8 mouse cellular contexts compared by ENCODE assay signal in the genomic region with DNA sequence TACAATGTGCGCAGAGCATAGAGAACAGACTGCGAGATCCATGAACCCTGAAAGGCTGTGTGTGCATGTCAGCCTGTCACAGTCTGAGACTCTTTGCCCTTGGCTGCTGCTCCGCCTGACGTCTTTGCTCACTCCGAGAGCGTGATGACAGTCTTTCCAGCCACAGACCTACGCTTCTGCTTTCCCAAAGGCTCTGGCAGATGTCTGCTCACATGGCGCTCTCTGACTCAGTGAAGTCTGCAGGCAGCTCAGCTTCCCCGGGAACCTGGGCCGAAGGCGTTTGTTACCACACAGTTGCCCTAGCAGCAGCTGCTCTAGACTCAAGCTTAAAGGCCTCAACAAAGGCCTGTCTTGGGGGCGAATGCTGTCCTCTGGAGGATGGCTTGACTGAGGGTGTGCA. TPM values are rescaled to one million over a fixed set of nuclear protein-coding genes. Genes with fewer than 3 reads are reported as not detected.
DNase-seq lines count a peak whose midpoint lies in the region; ATAC-seq and TF ChIP-seq lines count a peak whose summit lies in the region.

No protein-coding gene starts in this region.

- no peaks in the 10 kb centered on the region for H3K36me3 ChIP-seq in ES-E14 (ENCODE audit: control insufficient read depth, insufficient read depth, low read length, poor library complexity, severe bottlenecking)
- no peaks in the 10 kb centered on the region for H3K36me3 ChIP-seq in heart, embryonic 15.5 days
- H3K36me3 ChIP-seq in midbrain, embryonic 15.5 days (replicated peaks) = no peaks in the 10 kb centered on the region

- no peaks in the 10 kb centered on the region for H3K27me3 ChIP-seq in heart, embryonic 15.5 days
- no peaks in the 10 kb centered on the region for H3K27me3 ChIP-seq in midbrain, embryonic 15.5 days (replicated peaks)

- ATAC-seq in heart, embryonic 15.5 days (replicated peaks; ENCODE audit: insufficient number of reproducible peaks, insufficient read depth, low FRiP score, low read depth) = peak; percentile 8; the same call in 1 of the 2 replicates
- ATAC-seq in midbrain, embryonic 15.5 days (replicated peaks) = no peak
- no peak for ATAC-seq in megakaryocyte-erythroid progenitor cell, adult 5-6 weeks (replicated peaks; ENCODE audit: low FRiP score, low TSS enrichment, poor library complexity, severe bottlenecking)

- 38% methylated on average over 12 of the region's 12 CpGs for WGBS in heart, embryonic 15.5 days
- 41% methylated on average over 12 of the region's 12 CpGs for WGBS in midbrain, embryonic 15.5 days

- DNase-seq in 3134 (ENCODE audit: extremely low read depth, insufficient read length, low spot score) (peak; percentile 79), ES-E14 (ENCODE audit: low read depth, low spot score) (no peak)
- peak; percentile 94 for DNase-seq in fibroblast of lung, adult 2 months (ENCODE audit: low read depth)
- DNase-seq in left cerebral cortex, adult 2 months (ENCODE audit: extremely low spot score in 1 of 2, low spot score in 2 of 2) = peak; percentile 77
- no peak for DNase-seq in thymus, postnatal 4 days

- in situ Hi-C loops in ES-E14 (cut with MboI; ENCODE audit: low sequenced_read_pairs in 2 of 2, unreplicated experiment in 2 of 2) = no loop called here

- peak overlapping the region; percentile 39 to 49; a peak in 3 of 4 replicates for H3K4me3 ChIP-seq in ES-E14 (ENCODE audit: insufficient read depth in 1 of 2, low read depth in 1 of 2, low read length in 2 of 2, poor library complexity in 1 of 2, severe bottlenecking in 1 of 2)
- no peak overlapping the region for H3K4me3 ChIP-seq in heart, embryonic 15.5 days
- H3K4me3 ChIP-seq in left cerebral cortex, adult 2 months = no peak overlapping the region
- no peak overlapping the region for H3K4me3 ChIP-seq in midbrain, embryonic 15.5 days

- no peak for TF ChIP-seq CTCF in left cerebral cortex, adult 2 months (IDR thresholded peaks at IDR 0.05)

- H3K9me3 ChIP-seq in ES-E14 (ENCODE audit: control insufficient read depth, insufficient read depth, low read depth, low read length) = no peaks in the 10 kb centered on the region
- H3K9me3 ChIP-seq in heart, embryonic 15.5 days (replicated peaks) = no peaks in the 10 kb centered on the region
- H3K9me3 ChIP-seq in midbrain, embryonic 15.5 days = no peaks in the 10 kb centered on the region

- H3K9ac ChIP-seq in ES-E14 (ENCODE audit: insufficient read depth, low read depth, low read length, poor library complexity, severe bottlenecking) = peak overlapping the region; percentile 40; the same call in 1 of the 2 replicates
- H3K9ac ChIP-seq in heart, embryonic 15.5 days = no peak overlapping the region
- H3K9ac ChIP-seq in midbrain, embryonic 15.5 days = no peak overlapping the region

- H3K27ac ChIP-seq in ES-E14 (ENCODE audit: insufficient read depth, low read depth, low read length, poor library complexity, severe bottlenecking) = no peak overlapping the region
- H3K27ac ChIP-seq in heart, embryonic 15.5 days = peak overlapping the region; percentile 28; the same call in 1 of the 2 replicates
- peak overlapping the region; percentile 84 for H3K27ac ChIP-seq in left cerebral cortex, adult 2 months
- peak overlapping the region; percentile 8 for H3K27ac ChIP-seq in midbrain, embryonic 15.5 days

- H3K4me1 ChIP-seq in ES-E14 (ENCODE audit: control insufficient read depth in 2 of 2, insufficient read depth in 2 of 2, low read length in 2 of 2, poor library complexity in 1 of 2) = peaks cover 2 to 16% of the 10 kb centered on the region in 2 experiments; a peak in 2 of 4 replicates
- peaks cover 35% of the 10 kb centered on the region for H3K4me1 ChIP-seq in heart, embryonic 15.5 days (replicated peaks)
- peaks cover 14% of the 10 kb centered on the region for H3K4me1 ChIP-seq in midbrain, embryonic 15.5 days

- H3K4me2 ChIP-seq in heart, embryonic 15.5 days = peak overlapping the region; percentile 2; the same call in 1 of the 2 replicates
- H3K4me2 ChIP-seq in midbrain, embryonic 15.5 days = no peak overlapping the region

- intact Hi-C loops in left cerebral cortex, adult 2 months (cut with DNase I) = loop anchor here (1.0 to 5.0 kb wide), 2 partner anchors 27 to 57 kb away; a partner anchor contains a TSS

TF ChIP-seq in ES-E14, 5 proteins besides CTCF, POLR2A, EP300 and RAD21:
- TF ChIP-seq CHD2 (IDR thresholded peaks at IDR 0.05; ENCODE audit: low read depth, low read length) (no peak), ZC3H11A (IDR thresholded peaks at IDR 0.05; ENCODE audit: borderline replicate concordance, low read depth, low read length) (no peak), MAFK (IDR thresholded peaks at IDR 0.05; ENCODE audit: insufficient read depth, low read depth, low read length) (no peak), HCFC1 (IDR thresholded peaks at IDR 0.05; ENCODE audit: borderline replicate concordance, insufficient read depth, low read length) (no peak), ZNF384 (IDR thresholded peaks at IDR 0.05; ENCODE audit: low read depth, low read length) (no peak)
TF ChIP-seq in ES-E14: peak in this region for 0.

RNA-seq across cellular contexts. Expression of a gene that starts 15.0 kb away (rescaled TPM):
- total RNA-seq in ES-E14 (2012; rRNA removed) = 11.2 and 18.1 TPM in 2 replicates
- 28.1 and 29.9 TPM in 2 replicates for polyA plus RNA-seq in heart, embryonic 15.5 days (2015; fragmentation: Nextera tagmentation; extraction: Ambion mirVana)
- total RNA-seq in left cerebral cortex, adult 2 months (2021) = 10 to 100 TPM; 17.8 to 23.1 TPM
- polyA plus RNA-seq in midbrain, embryonic 15.5 days (2015; fragmentation: Nextera tagmentation; extraction: Ambion mirVana) = 14.0 and 14.1 TPM in 2 replicates
- total RNA-seq in megakaryocyte-erythroid progenitor cell, adult 5-6 weeks (2014; fragmentation: Nextera tagmentation) = 46.7 and 47.5 TPM in 2 replicates
- total RNA-seq in megakaryocyte-erythroid progenitor cell, adult 5-6 weeks (2017) = 56.6 and 61.3 TPM in 2 replicates

RNA-seq across cellular contexts. Expression of a gene that starts 34.4 kb away (rescaled TPM):
- 0.09 TPM in 1 of 2 replicates, not detected in the other for total RNA-seq in ES-E14 (2012; rRNA removed)
- polyA plus RNA-seq in heart, embryonic 15.5 days (2015; fragmentation: Nextera tagmentation; extraction: Ambion mirVana) = 0.09 and 0.36 TPM in 2 replicates
- under 1 TPM in 1 of 2 experiments, not detected in 1; 0.26 TPM for total RNA-seq in left cerebral cortex, adult 2 months (2021)
- 0.05 and 0.18 TPM in 2 replicates for polyA plus RNA-seq in midbrain, embryonic 15.5 days (2015; fragmentation: Nextera tagmentation; extraction: Ambion mirVana)
- total RNA-seq in megakaryocyte-erythroid progenitor cell, adult 5-6 weeks (2014; fragmentation: Nextera tagmentation) = not detected in 2 replicates
- not detected in 2 replicates for total RNA-seq in megakaryocyte-erythroid progenitor cell, adult 5-6 weeks (2017)

RNA-seq across cellular contexts. Expression of a gene that starts 56.2 kb away (rescaled TPM):
- total RNA-seq in ES-E14 (2012; rRNA removed) = 69.7 and 70.6 TPM in 2 replicates
- 48.1 and 51.6 TPM in 2 replicates for polyA plus RNA-seq in heart, embryonic 15.5 days (2015; fragmentation: Nextera tagmentation; extraction: Ambion mirVana)
- 10 to 100 TPM; 43.9 to 53.2 TPM for total RNA-seq in left cerebral cortex, adult 2 months (2021)
- 55.8 TPM in 2 replicates for polyA plus RNA-seq in midbrain, embryonic 15.5 days (2015; fragmentation: Nextera tagmentation; extraction: Ambion mirVana)
- 138 and 220 TPM in 2 replicates for total RNA-seq in megakaryocyte-erythroid progenitor cell, adult 5-6 weeks (2014; fragmentation: Nextera tagmentation)
- 307 and 371 TPM in 2 replicates for total RNA-seq in megakaryocyte-erythroid progenitor cell, adult 5-6 weeks (2017)

Comparison
In these comparisons a context has a peak if more than half of its experiments do, and no peak if none do; other contexts are left out.
1. DNase-seq: peak in 3134 (single experiment), fibroblast of lung, adult 2 months (single experiment) and left cerebral cortex, adult 2 months (2 of 2); none in ES-E14 (single experiment) and thymus, postnatal 4 days (single experiment).
2. H3K4me3 ChIP-seq: peak in ES-E14 (2 of 2); none in heart, embryonic 15.5 days (single experiment), left cerebral cortex, adult 2 months (single experiment) and midbrain, embryonic 15.5 days (single experiment).